Mouse (Mus musculus) adrenal gland, adult 18-20 months (tissue): ENCODE measurements around the gene Aldh1a1. TPM values are rescaled to one million over a fixed set of nuclear protein-coding genes. Genes with fewer than 3 reads are reported as not detected.

Experiments
- DNase-seq, 2 experiments: peaks; one replicate each; pipeline ENCODE4 v3.0.0; 2021 to 2022; ENCODE audit warnings: low spot score in 2 of 2
- total RNA-seq, 2 experiments: library from RNA; stranded (reverse); gene quantifications; 1 replicate in 1 of 2; 2 replicates in 1 of 2; pipeline ENCODE4 v1.2.3; 2021

Gene Aldh1a1
- total RNA-seq, 2 experiments from 2014 or later, result 122 to 515 TPM

DNA sequence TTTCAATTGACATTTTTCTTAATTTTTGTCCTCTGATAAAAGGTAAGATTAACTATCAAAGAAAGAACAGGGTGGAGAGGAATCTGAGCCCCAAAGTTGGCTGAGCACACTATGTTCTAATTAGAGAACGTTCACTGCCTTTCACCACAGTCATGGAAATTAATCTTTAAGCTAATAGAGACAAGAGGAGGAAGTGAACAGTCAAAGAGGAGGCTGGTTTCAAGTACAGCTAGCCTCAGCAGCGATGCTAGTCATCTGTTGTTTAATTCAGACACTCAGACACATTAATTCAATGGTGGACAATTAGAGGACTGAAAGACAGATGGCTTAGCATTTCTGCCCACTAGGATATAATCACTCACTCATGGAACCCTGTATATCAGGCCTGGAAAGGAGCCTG lies 157.5 kb downstream of the Aldh1a1 start:
- DNase-seq, result no peak

GRCm38 (mm10) chr19:20653082-20653676 lies 160.7 kb downstream of the Aldh1a1 start:
- no peak for DNase-seq

- no peak for DNase-seq
Measured at GRCm38 (mm10) chr19:20654141-20654873, 161.8 kb downstream of the Aldh1a1 start.

DNA sequence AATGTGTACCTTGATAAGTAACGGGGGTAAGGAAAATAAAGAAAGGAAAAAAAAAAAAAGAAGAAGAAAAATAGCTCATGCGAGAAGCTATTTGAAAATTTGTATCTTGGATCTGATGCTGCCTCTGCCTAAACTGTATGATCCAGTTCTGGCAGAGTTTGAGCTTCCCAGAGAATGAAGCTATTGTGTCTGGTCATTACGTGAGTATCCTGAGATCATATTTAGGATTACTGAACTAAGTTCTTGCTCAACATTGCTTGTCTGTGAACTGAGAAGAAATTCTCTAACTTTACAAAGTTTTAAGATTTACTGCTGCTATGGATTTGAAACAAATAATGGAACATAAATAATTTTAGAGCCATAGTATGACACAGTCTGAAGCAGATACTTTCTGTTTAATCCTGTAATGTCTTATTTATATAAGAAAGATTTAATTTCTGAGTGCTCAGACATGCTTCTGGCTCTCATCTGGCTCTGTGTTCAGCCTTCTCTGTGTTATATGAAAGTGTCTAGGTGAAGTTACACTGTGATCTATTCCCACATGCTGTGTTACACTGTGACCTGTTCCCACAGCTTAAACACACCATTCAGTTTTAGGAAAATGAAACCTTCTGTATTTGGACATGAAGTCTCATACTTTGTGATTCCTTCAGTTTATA lies 185.3 kb downstream of the Aldh1a1 start:
- no peak for DNase-seq

Other genes starting within 250 kb of the Aldh1a1 start
- gene Anxa1, start 101.8 kb upstream of the Aldh1a1 start, total RNA-seq, result 10 to 100 TPM; 13.5 to 46.4 TPM
- 10 to 100 TPM; 10.3 to 66.0 TPM for gene Aldh1a7, start 234.8 kb downstream of the Aldh1a1 start, total RNA-seq